Mouse (Mus musculus): ENCODE data around the gene Agpat3. TPM values are rescaled to one million over a fixed set of nuclear protein-coding genes. Genes with fewer than 3 reads are reported as not detected.

Agpat3 gene
- total RNA-seq, 2 experiments from 2014 or later = 203 to 217 TPM

DNA sequence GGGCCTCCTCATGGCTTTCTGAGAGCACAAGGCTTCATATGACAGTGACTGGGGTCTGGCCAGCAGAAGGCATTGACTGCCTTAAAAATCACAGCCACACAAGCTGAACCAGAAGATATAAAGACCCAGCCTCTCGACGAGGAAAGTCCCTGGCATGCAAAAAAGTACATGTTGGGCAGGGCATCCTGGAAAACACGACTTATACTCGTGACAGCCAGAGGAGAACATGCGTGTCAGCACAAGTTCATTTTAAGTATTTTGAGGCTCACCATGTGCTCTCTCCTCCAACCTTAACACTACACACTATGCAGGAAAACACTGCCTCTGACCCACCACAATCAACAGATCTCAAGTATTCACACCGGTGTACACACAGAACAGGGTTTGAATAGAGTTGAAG, 128.2 kb downstream of the Agpat3 start:
- no peak for DNase-seq (ENCODE audit: low spot score in 2 of 2)

DNA sequence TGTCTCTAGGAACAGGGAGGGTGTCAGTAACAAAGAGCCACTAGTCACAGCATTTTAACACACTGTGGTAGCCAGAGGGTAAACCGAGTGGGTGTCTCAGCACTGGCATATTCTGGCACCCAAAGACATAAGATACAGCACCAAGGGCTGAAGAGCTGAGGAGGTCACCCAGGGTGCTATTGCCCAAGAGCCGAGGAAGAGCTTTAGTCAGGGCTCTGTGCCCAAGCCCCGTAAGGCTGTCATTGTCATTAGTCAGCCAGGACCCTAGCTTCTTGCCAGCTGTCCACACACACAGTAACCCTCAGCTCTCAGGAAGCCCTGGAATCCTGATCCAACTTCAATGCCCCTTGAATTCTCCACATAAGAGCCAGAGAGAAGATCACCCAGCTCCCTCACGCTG, 129.4 kb downstream of the Agpat3 start:
- no peak for DNase-seq (ENCODE audit: low spot score in 2 of 2)

DNA sequence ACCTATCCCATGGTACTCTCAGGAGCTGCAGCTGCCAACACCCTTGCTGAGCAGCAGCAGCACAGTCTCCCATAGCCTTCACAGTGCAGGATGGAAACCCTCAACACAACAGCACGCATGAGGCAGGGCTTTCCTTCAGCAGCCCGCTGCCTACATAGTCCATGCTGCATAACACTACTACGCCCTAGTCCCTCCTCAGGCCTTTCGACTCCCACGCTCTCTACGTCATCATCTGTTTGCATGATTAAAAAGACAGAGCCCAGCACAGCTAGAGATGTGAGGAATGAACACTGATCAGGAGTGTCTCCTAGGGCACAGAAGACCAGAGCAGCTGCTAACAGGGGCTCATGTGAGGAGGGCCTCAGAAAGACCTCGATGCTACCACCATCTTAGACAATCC, 131.0 kb downstream of the Agpat3 start:
- DNase-seq (ENCODE audit: low spot score in 2 of 2) = no peak

DNA sequence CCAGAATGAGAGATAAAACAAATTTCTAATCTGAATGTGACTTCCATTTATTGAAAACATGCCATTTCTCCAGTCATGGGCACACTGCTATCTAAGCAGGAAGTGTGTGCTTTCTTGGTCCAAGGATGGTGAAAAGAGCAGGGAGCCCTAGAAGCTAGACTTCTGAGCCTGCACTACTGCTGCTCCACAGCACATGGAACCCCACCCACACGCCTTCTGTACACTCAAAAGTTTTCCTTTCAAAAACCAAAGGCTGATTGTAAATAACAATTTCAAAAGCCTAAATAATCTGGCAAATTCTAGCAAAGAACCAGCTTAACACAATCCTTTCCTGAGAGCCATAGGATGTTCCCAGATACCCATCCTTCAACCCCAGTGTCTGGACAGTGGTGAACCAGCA, 132.8 kb downstream of the Agpat3 start:
- no peak for DNase-seq (ENCODE audit: low spot score in 2 of 2)

Small RNA genes within 50 kb of the gene (microRNA-seq; reads per million reads assigned to microRNA genes)
- not detected for gene Mir7659

Other genes with a start within 250 kb of the Agpat3 start
- 100 to 1,000 TPM; 150 to 164 TPM for gene D10Jhu81e, start 182.7 kb downstream of the Agpat3 start, total RNA-seq (2021)
- 10 to 100 TPM; 17.8 to 18.5 TPM for gene Pwp2, start 167.3 kb downstream of the Agpat3 start, total RNA-seq (2021)
- 10 to 100 TPM; 48.8 to 50.2 TPM for gene Trappc10, start 107.8 kb downstream of the Agpat3 start, total RNA-seq (2021)
- gene Rrp1, start 60.6 kb upstream of the Agpat3 start, total RNA-seq (2021) = 100 to 1,000 TPM; 282 to 296 TPM
- gene Cstb, start 73.2 kb upstream of the Agpat3 start, total RNA-seq (2021) = 100 to 1,000 TPM; 171 to 196 TPM
- gene Pdxk, start 112.5 kb upstream of the Agpat3 start, total RNA-seq (2021) = 10 to 100 TPM; 20.4 to 20.8 TPM
- not detected for gene Olfr1358, start 164.9 kb upstream of the Agpat3 start, total RNA-seq (2021)
- gene Ilvbl, start 221.9 kb upstream of the Agpat3 start, total RNA-seq (2021) = 10 to 100 TPM; 76.5 to 88.8 TPM
- gene Syde1, start 239.5 kb upstream of the Agpat3 start, total RNA-seq (2021) = 10 to 100 TPM; 41.2 to 44.2 TPM

Measured in adrenal gland, postnatal 4 days (tissue).